Mouse (Mus musculus): ENCODE data around the gene Rpusd2.

GRCm38 (mm10) chr2:119047849-119048248, 13.3 kb downstream of the Rpusd2 start:
- TF ChIP-seq ELF1 (IDR thresholded peaks at IDR 0.05; ENCODE audit: low read depth, low read length) (no peak), MYB (IDR thresholded peaks at IDR 0.05; ENCODE audit: low read depth, low read length) (peak; percentile 89), RAD21 (IDR thresholded peaks at IDR 0.05; ENCODE audit: low read depth, low read length) (no peak), MEF2A (IDR thresholded peaks at IDR 0.05; ENCODE audit: extremely low read depth, insufficient replicate concordance, low read depth, low read length, poor library complexity, severe bottlenecking) (no peak), ZC3H11A (IDR thresholded peaks at IDR 0.05; ENCODE audit: low read depth, low read length) (no peak)

All from MEL (cell line).